8 mouse cellular contexts compared by ENCODE assay signal in genomic region chr16:3114473-3115335, GRCm38 (mm10).
DNase-seq lines count a peak whose midpoint lies in the region; ATAC-seq lines count a peak whose summit lies in the region.
"Not testable (repeated sequence)": the region's sequence is repeated elsewhere in the genome, so short reads cannot be mapped to it uniquely, and the experiment has no call there.

No protein-coding gene starts in this region.

- H3K27ac ChIP-seq in ES-E14 (ENCODE audit: insufficient read depth, low read depth, low read length, poor library complexity, severe bottlenecking); hindbrain, embryonic 11.5 days (ENCODE audit: low read depth, low read length); liver, embryonic 15.5 days (replicated peaks); stomach, embryonic 15.5 days: not testable (repeated sequence)

- peak; percentile 94 for ATAC-seq in hindbrain, embryonic 11.5 days (ENCODE audit: low FRiP score)
- ATAC-seq in liver, embryonic 15.5 days (ENCODE audit: insufficient read depth), result peak; percentile 86
- ATAC-seq in monocyte, adult 5-6 weeks (replicated peaks; ENCODE audit: insufficient number of reproducible peaks, low FRiP score, low TSS enrichment, poor library complexity, severe bottlenecking), result peak; percentile 99
- ATAC-seq in stomach, embryonic 15.5 days (ENCODE audit: insufficient read depth, low FRiP score, low read depth), result peak; percentile 93

- not testable (repeated sequence) for H3K27me3 ChIP-seq in hindbrain, embryonic 11.5 days (ENCODE audit: control insufficient read depth, insufficient read depth, low read length); liver, embryonic 15.5 days; stomach, embryonic 15.5 days (replicated peaks)

- H3K4me1 ChIP-seq in ES-E14 (ENCODE audit: control insufficient read depth in 2 of 2, insufficient read depth in 2 of 2, low read length in 2 of 2, poor library complexity in 1 of 2); hindbrain, embryonic 11.5 days (replicated peaks; ENCODE audit: control insufficient read depth, insufficient read depth, low read length); liver, embryonic 15.5 days (replicated peaks); stomach, embryonic 15.5 days: not testable (repeated sequence)

- not testable (repeated sequence) for H3K36me3 ChIP-seq in ES-E14 (ENCODE audit: control insufficient read depth, insufficient read depth, low read length, poor library complexity, severe bottlenecking); hindbrain, embryonic 11.5 days (ENCODE audit: control insufficient read depth, insufficient read depth, low read length); liver, embryonic 15.5 days (replicated peaks); stomach, embryonic 15.5 days

- WGBS in hindbrain, embryonic 11.5 days, result 79% methylated on average over 2 of the region's 3 CpGs
- WGBS in large intestine, adult 2 months, result 52% methylated on average over 3 of the region's 3 CpGs
- WGBS in liver, embryonic 15.5 days (ENCODE audit: insufficient replicate concordance), result 28% methylated on average over 3 of the region's 3 CpGs
- 46% methylated on average over 3 of the region's 3 CpGs for WGBS in stomach, embryonic 15.5 days

- H3K4me2 ChIP-seq in hindbrain, embryonic 11.5 days (replicated peaks; ENCODE audit: low read depth, low read length); liver, embryonic 15.5 days; stomach, embryonic 15.5 days: not testable (repeated sequence)

- in situ Hi-C loops in ES-E14 (cut with MboI; ENCODE audit: low sequenced_read_pairs in 2 of 2, unreplicated experiment in 2 of 2), result not testable (repeated sequence)

- peak; percentile 40 for DNase-seq in ES-E14 (ENCODE audit: low read depth, low spot score)
- peak; percentile 31 for DNase-seq in cerebellum, adult 9-11 months
- DNase-seq in gastrocnemius, adult 18-20 months (ENCODE audit: low spot score), result peak; percentile 25
- not testable (repeated sequence) for DNase-seq in hindbrain, embryonic 11.5 days (ENCODE audit: low spot score)
- DNase-seq in large intestine, adult 2 months (ENCODE audit: low read depth, low spot score), result peak; percentile 22

- not testable (repeated sequence) for H3K9ac ChIP-seq in ES-E14 (ENCODE audit: insufficient read depth, low read depth, low read length, poor library complexity, severe bottlenecking); hindbrain, embryonic 11.5 days (ENCODE audit: low read depth, low read length); liver, embryonic 15.5 days; stomach, embryonic 15.5 days

- H3K9me3 ChIP-seq in ES-E14 (ENCODE audit: control insufficient read depth, insufficient read depth, low read depth, low read length); hindbrain, embryonic 11.5 days (ENCODE audit: control insufficient read depth, low read length); liver, embryonic 15.5 days (replicated peaks); stomach, embryonic 15.5 days: not testable (repeated sequence)

- H3K4me3 ChIP-seq in ES-E14 (ENCODE audit: insufficient read depth in 1 of 2, low read depth in 1 of 2, low read length in 2 of 2, poor library complexity in 1 of 2, severe bottlenecking in 1 of 2); hindbrain, embryonic 11.5 days (ENCODE audit: low read depth, low read length); liver, embryonic 15.5 days (replicated peaks); stomach, embryonic 15.5 days (replicated peaks): not testable (repeated sequence)
